Mouse (Mus musculus) kidney, adult 8-10 months (tissue): ENCODE measurements around the gene Irf6.

Experiments
- DNase-seq, 2 experiments: peaks; one replicate each; pipeline ENCODE4 v3.0.0; 2022

Irf6 gene

DNA sequence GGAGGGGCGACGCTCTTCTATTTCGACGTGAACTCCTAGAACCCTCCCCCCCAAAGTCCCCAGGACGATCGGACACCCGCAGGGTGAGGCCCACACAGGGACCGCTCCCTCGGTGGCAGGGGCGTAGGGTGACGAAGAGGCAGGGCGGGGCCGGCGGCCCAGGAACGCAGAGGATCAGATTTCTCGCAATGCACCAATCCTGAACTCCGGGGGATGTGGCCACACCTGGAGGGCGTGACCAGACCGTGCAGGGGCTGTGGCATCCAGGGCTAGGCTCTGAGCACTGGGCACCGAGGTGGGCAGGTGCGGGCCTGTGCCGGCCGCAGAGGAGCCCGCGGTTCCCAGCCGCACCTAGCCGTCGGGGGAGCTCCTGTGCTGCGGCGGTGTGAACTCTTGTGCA, at the start of gene Irf6:
Gene Irf6, plus strand, starts transcription at position 240 of the 400 bp plus-strand sequence.
- DNase-seq = peak; percentile 90 to 91

DNA sequence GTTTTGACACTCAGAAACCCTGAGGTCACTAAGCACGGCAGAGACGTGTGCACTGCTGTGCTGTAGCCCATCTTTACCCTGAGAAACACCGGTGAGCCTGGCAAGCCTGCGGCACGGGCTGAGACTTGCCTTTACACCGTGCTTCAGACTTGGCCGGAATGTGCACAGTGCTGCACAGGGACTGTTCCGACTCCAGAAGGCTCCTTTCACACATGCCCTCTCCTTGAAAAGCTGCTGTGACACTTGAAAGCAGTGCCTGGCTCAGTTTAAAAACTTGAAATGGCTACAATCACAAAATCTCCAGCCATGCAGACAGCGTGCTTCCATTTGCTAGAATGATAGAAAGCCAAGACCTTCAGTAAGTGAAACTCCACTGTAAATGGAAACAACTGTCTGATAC, 40.8 kb upstream of the Irf6 start:
- DNase-seq = no peak

DNA sequence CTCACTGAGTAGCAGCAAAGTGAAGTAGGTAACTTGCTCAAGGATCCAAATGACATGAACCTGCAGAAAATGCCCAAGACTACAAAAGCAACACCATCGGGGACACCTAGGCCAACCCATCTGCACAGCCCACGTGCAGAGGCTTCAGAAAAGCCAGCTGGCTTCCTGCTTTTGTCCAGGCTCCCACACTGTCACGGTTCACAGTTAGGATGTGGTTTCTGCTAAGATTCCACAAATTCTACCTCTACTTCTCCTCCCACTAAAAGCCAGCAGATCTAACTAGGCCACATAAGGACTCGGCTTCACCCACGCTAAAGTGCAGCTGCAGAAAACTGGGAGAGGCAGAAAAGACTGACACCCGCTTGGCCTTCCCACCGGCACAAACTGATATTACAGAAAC, 30.1 kb upstream of the Irf6 start:
- DNase-seq = no peak

DNA sequence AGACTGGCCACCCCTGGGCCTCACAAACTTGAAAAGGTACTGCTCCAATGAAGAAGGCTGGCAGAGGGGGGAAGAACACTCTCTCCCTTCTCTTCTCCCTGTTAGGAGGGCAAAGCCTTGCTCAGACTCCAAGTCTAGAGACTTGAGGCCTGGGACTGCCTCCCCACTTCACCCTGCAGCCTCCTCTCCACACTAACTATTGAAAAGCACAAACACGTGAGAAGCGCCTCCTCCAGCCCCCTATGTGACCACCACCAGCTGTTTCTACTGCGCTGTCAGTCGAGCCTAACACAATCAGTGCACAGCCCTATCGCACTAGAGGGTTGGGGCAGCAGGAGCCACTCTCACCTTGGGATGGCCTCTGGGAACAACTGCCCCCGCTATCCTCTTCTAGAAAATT, 29.6 kb upstream of the Irf6 start:
- DNase-seq = no peak

DNA sequence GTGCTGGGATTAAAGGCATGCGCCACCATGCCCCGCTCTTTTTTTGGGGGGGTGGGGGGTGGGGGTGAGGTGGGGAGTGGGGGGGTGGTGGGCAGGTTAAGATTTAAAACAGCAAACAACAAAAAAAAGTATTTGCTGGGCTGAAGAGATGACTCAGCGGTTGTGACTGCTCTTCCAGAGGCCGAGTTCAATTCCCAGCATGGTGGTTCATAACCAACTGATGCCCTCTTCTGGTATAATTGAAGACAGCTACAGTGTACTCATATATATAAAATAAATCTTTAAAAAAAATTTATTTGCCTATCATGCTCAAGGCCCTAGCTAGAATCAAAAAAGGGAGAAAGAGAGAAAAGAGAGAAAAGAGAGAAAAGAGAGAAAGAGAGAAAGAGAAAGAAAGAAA, 27.1 kb upstream of the Irf6 start:
- DNase-seq = no peak

DNA sequence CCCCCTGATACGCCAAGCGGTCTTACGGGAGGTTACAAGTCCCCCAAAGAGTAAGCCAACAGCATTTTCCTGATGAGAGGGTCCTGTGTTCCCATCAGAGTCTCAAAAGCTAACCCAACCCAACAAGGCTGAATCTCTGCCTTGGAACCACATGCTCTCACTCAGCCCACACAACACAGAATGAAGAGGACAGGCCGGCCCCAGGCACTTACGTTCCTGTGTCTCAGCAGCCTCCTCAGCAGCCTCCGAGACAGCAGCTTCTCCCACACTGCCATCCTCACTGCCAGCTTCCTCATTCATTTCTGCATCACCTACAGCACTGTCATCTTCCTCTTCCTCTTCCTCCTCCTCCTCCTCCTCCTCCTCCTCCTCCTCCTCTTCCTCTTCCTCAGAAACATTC, 24.9 kb upstream of the Irf6 start:
- DNase-seq = no peak

DNA sequence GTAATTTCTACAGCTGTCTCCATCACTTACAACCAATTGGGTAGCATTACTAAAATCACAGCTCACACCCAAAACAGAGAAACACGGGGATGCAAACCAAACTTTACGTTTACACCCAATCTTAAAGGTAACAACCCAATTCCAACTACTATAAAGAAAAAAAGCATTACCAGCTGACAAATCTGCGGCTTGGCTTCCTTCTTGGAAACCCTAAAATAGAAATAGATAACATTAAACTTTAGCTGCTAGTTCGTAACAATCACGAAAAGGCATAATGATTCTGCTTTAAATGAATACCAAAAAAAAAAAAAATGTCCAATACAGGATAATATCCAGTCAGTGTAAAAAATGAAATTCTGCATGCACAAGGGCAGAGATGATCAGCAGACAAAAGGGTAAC, 23.6 kb upstream of the Irf6 start:
- no peak for DNase-seq

DNA sequence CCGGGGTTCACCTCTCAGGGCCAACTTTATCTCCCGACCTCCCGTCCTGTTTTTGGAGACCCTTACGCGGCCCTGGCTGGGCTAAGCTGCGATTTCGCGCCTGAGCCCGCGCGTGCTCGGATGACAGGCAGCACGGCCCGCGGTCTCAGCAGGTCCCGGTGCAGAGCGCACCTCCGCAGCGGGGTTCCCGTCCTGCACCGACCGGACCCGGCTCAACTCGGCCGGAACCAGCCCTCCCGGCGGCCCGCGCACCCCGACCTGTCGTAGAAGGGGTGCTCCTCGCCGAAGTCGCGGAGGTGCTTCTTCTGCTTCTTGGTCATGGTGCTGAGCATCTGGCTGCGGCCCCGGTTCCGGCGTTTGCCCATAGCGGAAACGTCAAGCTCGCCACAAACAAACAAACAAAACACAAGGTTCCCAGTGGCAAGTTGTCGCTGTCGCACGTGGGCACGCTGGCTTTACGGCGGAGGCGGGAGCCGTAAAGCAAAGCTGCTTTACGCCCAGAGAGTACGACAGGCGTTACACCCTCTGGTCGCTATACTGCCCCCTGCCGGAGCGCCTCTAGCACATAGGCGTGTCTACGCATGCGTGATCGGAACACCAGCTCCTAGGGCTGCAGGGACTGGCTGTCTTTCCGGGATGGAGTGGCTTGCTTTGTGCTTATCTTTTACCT, 23.0 kb upstream of the Irf6 start, which contains the start of gene Diexf:
Gene Diexf, minus strand, starts transcription at position 487 of the 670 bp plus-strand sequence.
- peak; percentile 92 to 97 for DNase-seq

DNA sequence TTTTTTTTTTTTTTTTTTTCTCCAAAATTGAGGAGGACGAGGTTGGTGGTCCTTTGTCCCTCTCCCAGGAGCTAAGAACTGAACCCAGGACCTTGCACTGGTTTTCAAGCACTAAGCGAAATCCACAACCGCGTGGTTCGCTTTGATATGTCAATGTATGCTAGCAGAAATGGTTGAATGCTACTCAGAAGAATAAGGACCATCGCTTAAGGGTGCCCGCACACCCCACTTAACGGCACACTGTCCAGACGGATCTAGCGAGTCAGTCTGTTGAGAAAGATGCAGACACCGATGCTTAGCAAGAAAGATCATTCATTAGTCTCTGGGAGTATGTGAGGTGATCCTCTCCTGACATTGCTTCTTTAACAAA, 22.5 kb upstream of the Irf6 start:
- no peak for DNase-seq

DNA sequence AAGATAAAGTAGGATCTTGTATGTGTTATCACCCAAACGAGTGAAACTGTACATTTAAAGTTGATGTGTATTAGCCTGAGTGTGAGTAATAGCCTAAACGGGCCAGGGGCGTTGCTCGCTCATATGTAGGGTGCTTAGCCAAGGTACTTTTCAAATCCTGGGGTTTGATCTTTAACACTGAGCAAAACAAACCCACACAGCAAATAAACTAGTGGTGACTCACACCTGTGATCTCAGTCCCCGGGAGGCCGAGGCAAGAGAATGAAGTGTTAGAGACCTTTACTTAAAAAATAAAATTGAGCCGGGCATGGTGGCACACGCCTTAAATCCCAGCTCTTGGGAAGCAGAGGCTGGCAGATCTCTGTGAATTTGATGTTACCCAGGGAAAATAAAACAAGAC, 22.1 kb upstream of the Irf6 start:
- DNase-seq = peak in 1 of 2 experiments; percentile 5

DNA sequence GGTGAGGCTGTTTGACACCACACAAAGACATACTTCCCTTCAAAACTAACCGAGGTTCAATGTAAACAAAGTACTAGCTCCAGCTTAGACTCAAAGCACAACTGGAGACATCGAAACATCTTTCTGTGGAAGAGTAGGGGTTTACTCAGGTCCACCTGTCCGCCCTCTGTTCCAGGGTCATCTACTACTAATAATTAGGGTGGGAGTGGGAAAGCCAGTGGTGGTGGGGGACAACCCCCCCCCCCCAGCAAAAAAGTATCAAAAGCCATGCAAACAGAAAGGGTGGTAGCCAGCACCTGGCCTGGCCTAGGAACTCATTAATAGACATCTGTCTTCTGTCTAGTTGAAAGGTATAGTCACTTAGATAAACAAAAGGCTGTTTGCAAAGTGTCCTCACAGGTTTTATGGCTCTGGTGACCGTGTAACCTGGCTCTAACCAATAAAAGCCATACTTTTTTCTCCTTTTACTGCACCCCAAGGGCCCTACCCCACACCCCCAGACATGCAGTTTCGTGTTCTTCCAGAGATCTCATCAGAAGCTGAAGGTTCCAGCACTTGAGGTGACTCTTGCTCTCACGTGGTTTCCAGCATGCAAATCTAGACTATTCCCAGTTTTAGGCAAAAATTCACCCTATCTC, 21.5 kb upstream of the Irf6 start:
- DNase-seq = no peak

DNA sequence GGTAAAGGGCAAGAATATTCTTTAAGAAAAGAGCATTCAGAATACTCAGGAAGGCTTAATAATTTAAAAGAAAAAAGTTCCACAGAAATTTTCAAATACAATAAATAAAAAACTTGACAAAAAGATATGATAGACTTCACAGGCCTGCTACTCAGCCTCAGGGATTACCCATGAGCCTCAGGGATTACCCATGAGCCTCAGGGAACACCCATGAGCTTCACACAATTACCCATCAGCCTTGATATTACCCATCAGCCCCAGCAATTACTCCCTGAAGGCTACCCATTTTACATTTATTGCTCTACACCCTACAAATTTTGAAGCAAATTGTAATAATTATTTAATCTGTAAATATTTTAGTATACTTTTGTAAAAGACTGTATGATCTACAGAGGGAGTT, 20.5 kb upstream of the Irf6 start:
- DNase-seq = no peak

DNA sequence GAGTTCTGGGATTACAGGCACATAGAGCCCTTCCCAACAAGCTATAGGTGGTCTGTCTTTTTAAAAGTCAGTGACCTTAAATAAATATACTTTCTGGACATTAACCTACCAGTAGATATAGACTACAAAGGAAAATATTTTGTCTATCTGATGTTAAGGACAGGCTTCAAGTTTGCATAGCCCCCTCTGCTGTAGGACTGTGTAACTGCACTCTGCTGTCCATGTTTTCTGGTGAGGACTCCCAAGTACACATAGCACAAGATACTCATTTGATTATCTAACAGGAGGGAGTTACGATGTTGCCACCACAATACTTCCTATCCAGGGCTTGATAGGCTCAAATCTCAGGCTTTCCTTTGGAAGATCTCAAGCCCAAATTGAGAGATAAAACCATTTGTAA, 19.2 kb upstream of the Irf6 start:
- DNase-seq = peak in 1 of 2 experiments; percentile 22

DNA sequence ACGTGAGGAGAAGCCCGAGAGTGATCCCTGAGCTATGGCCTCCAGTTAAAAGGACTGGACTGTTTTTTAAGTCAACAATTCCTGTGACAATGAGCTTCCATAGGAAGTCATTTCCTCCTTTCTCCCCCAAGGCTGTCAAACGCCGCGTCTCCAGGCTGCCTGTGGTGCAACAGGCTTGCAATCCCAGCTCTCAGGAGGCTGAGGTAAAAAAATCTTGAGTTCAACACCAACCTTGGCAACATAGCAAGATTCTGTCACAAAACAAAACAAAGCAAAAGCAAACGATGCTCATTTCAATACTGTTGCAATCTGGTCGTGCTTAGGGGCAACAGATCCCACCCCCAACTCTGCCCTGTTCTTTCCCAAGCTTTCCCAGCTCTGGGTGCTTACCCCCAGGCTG, 14.8 kb upstream of the Irf6 start:
- DNase-seq = no peak

DNA sequence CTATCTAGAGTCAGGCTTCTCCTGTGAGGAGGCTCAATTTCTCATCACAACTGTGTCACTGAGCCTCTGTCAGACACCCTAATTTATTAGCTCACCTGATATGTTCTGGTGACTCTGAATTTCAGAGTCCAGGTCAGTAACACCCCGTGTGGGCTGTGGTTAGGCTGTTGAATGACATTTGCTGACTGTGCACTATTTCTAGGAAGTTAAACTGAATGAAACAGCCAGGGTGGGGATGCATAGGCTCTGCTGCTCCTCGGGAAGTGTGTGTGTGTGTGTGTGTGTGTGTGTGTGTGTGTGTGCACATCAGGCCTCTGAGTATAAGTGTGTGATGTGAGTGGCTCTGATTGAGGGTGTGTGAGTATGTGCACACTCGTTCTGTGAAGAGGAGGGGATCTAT, 14.2 kb upstream of the Irf6 start:
- no peak for DNase-seq

DNA sequence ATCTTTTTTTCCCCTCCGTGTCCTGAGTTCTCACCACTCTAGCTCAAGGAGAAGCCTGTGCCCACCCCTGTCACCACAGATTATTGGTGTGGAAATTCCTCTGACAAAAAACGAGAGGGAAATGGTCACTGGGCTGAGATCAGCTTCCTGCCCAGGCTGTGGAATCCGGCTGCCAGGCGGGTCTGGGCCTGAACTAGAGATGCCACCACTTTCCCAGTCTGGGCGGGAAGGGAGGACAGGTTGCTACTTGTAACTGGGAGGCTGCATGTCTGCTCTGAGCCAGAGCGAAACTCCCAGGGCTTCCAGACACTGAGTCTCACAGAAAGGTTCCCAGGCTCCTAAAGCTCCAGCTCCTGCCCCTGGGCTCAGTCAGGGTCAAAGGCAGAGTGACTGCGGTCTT, 11.8 kb upstream of the Irf6 start:
- DNase-seq = no peak

DNA sequence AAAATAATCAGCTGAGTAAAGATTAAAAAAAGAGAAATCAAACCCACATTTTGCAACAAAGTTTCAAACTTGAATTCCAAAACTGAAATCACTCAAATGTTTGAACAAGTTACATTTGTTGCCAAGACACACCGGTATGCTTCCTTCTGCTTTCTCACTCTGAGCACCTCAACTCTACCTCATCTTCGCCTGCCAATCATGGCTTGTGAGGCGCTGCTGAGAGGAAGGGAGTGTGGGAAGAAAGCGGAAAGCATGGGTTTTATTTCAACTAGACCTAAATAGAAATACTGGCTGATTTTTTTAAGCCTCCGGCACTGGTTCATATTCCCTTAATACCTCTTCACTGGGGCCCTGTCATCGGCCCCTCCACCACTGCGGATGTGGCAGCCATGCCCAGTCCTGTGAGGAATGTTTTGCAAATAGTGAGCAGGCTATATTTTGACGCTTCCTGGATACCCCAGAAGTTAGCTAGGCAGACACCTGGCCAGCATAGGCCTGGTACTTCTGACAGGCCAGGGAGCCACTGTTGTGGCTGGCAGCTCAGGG, 10.3 kb upstream of the Irf6 start:
- no peak for DNase-seq

DNA sequence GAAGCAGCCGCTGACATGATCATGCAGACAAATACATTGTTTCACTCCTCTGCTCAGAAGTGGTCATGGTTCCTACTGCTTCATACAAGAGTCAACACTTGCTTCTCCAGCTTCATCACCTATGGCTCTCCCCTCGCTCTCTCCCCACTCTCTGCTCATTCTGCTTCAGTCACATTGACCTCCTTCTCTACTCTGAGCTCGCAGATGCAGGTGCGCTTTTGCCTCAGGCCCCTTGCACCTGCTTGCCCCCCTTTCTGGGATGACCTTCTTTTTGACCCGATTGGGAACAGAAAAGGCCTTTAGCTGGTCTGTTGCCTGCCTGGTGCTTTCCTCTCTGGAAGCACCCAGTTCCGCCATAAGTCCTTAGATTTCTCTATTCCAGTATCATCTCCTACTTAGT, 8.4 kb upstream of the Irf6 start:
- no peak for DNase-seq

DNA sequence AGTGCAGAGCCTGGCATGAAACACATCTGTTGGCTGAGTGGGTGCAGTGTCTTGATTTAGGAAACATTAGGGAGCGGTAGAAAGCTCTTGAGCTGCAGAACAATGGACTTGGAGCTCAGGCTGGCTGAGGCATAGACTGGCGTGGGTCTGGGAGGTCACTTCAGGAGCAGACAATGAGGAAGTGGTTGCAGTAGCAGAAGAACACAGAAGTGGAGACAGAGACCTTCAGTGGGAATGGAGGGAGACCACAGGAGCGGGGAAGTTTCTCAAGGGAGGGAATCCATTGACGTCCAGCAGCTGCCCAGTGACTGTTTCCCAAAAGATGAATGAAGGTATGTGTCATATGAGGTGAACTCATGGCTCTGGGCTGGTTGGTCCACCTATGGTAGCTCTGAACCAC, 7.8 kb upstream of the Irf6 start:
- no peak for DNase-seq

DNA sequence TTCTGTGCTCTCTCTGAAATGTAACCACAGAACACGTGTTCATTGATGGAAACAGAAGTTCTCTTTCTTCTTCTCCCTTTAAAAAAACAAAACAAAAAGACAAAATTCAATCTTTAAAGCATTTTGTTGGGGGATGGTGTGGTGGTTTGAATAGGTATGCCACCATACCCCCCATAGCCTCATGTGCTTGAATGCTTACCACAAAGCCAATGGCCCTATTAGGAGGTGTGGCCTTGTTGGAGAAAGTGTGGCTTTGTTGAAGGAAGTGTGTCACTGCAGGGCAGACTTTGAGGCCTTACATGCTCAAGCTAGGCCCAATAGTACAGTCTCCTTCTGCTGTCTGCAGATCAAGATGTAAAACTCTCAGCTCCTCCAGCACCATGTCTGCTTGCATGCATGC, 6.5 kb upstream of the Irf6 start:
- DNase-seq = no peak

DNA sequence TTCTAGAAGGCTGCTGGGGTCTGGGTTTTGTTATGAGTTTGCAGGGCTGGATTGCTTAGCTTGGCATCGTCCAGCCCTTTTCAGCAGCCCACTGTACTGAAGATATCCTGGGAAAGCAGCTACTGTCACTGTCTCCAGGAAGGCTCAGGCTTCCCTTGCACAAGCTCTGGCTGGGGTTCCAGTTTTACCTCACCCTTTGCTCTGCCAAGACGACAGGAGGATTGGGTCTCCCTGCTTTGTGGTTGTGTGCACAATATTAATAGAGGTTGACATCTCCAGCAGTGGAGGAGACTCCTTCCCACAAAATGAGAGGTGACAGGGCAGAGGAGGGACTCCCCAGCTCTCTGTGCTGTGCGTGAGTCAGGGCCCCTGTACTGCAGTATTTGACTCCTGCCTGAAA, 3.7 kb upstream of the Irf6 start:
- DNase-seq = no peak

DNA sequence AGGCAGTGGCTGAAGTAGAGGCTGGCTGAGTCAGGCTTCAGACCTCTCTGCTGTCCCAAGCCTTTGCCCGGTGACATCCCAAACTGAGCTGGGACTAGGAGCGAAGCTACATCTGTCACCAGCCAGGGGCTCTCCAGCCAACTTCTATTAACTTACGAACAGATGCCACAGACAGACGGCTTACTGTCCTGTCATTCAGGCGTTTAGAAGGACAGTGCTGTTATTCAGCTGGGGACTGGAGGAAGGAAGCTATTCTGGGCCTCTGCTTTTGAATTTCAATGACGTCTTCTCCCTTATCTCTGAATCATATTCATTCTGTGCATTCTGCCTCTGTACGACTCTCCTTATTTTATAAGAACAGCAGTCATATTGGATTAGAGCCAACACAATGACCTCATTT, 1.8 kb upstream of the Irf6 start:
- DNase-seq = no peak

DNA sequence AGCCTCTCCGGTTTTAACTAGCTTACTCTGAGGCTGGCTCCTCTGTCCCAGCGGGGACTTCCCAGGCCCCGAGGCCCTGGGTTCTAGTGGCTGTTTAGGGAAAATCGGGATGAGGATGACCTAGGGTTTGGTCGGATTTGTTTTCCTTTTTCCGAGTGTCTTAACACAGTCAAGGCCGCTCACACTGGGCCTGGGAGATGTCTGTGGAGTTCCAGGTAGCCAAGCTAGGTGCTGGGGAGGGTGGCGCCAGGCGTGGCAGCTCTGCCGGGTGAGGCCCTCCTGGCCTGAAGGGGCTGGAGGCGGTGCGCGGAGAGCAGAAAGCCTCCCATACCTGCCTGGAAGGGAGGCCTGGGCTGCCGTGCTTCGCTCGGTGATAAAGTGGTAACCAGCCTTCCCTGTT, 650 bp downstream of the Irf6 start:
- DNase-seq = peak in 1 of 2 experiments; percentile 39

DNA sequence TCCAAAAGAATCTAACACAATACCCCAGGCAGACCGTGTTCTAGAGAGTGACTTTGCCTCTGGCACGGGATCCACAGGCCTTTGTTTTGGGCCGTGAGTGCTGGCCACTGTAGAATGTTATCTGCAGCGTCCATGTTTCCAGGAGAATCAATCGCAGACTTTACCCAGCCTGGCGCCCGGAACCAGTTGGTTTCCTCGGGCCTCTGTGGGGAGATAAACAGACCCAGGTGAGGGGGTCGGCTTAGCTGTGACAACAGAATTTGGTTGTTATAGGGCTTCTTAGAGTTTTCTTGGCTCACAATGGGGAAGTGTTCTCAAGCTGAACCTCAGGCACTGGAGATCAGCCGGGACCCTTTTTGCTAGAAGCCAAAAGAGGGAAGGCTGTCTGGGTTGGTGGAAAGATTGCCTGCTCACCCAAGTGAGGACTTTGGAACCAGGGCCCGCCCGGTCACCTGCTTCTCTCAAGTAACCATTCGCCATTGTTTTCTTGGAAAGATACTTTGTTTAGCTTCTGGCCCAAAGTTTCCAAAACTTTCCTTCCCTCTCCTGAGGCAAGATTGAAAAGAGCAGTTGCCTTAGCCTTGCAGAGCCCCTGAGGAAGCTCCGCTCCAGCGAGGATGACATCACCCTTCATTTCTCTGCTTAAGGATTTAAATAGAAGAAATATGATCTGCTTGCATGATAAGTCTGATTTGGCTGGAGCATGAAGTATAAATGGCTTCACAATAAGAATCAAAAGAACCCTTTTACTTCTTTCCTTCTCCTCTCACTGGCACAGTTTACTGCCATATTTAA, 3.6 kb downstream of the Irf6 start:
- DNase-seq = peak; percentile 41 to 67
